Mouse (Mus musculus) ovary, adult 10 weeks (tissue): ENCODE measurements around the gene Gm20937. TPM values are rescaled to one million over a fixed set of nuclear protein-coding genes. Genes with fewer than 3 reads are reported as not detected.

Source experiments
- polyA plus RNA-seq: library from polyadenylated mRNA; stranded (reverse); fragments of 350-450 nt; fragmentation: Illumina TruSeq; extraction: RNeasy Lipid Tissue Mini Kit (QIAGEN cat#74804); gene quantifications from one replicate; pipeline ENCODE4 v1.2.3, GENCODE M21; 2014

Gm20937 gene
- polyA plus RNA-seq, result not detected

GRCm38 (mm10) chrY:68294798-68295197 lies at the start of gene Gm20937:
Gene Gm20937, minus strand, starts transcription at chrY:68294898.

Other genes starting within 250 kb of the Gm20937 start
- not detected for gene Gm20816, start 243.1 kb upstream of the Gm20937 start, polyA plus RNA-seq